Mouse (Mus musculus) liver, embryonic 13.5 days (tissue): ENCODE measurements around the gene Rgs12. TPM values are rescaled to one million over a fixed set of nuclear protein-coding genes. Genes with fewer than 3 reads are reported as not detected.

Experiments
- ATAC-seq: fragments of 200-750 bp; cut with Nextera tagmentation; 2 replicates; pipeline ENCODE4 v1.8.0; 2017; ENCODE audit warnings: low read depth, mild to moderate bottlenecking, moderate number of reproducible peaks, moderate library complexity
- DNase-seq: peaks from one replicate; pipeline ENCODE4 v3.0.0; 2022
- H3K27ac ChIP-seq: fragments of 300-500 bp; sonication (generic); 2 replicates; pipeline ENCODE4 v1.5.1; 2015; ENCODE audit warnings: moderate library complexity, mild to moderate bottlenecking, inconsistent platforms
- H3K27me3 ChIP-seq: fragments of 300-500 bp; sonication (generic); 2 replicates; pipeline ENCODE4 v1.6.1; 2015; ENCODE audit warnings: mild to moderate bottlenecking, inconsistent platforms
- H3K36me3 ChIP-seq: fragments of 300-500 bp; sonication (generic); 2 replicates; pipeline ENCODE4 v1.6.1; 2015; ENCODE audit warnings: mild to moderate bottlenecking, inconsistent platforms
- H3K4me1 ChIP-seq: fragments of 300-500 bp; sonication (generic); replicated peaks from 2 replicates; pipeline ENCODE4 v1.6.1; 2015; ENCODE audit warnings: inconsistent platforms
- H3K4me2 ChIP-seq: fragments of 300-500 bp; sonication (generic); 2 replicates; pipeline ENCODE4 v1.6.1; 2015; ENCODE audit warnings: inconsistent platforms, mild to moderate bottlenecking, moderate library complexity
- H3K4me3 ChIP-seq: fragments of 300-500 bp; sonication (generic); replicated peaks from 2 replicates; pipeline ENCODE4 v1.5.1; 2015; ENCODE audit warnings: mild to moderate bottlenecking, inconsistent platforms
- H3K9ac ChIP-seq: fragments of 300-500 bp; sonication (generic); 2 replicates; pipeline ENCODE4 v1.6.1; 2015; ENCODE audit warnings: mild to moderate bottlenecking, inconsistent platforms
- H3K9me3 ChIP-seq: fragments of 300-500 bp; sonication (generic); replicated peaks from 2 replicates; pipeline ENCODE4 v1.6.1; 2016; ENCODE audit warnings: inconsistent platforms
- WGBS: fragments of 180-500 bp; shearing (Covaris S2); methylation state at CpG from one replicate; pipeline ENCODE4 v1.1.7; 2015; ENCODE audit not compliant: insufficient replicate concordance; 5-methylcytosine and 5-hydroxymethylcytosine counted together
- polyA plus RNA-seq: library from polyadenylated mRNA; unstranded; fragments of >200 nt; fragmentation: Nextera tagmentation; extraction: Ambion mirVana; gene quantifications from 2 replicates; pipeline ENCODE4 v1.2.1, GENCODE M21; 2015

Rgs12 gene
- polyA plus RNA-seq, 1 experiment from 2014 or later = 21.7 TPM

DNA sequence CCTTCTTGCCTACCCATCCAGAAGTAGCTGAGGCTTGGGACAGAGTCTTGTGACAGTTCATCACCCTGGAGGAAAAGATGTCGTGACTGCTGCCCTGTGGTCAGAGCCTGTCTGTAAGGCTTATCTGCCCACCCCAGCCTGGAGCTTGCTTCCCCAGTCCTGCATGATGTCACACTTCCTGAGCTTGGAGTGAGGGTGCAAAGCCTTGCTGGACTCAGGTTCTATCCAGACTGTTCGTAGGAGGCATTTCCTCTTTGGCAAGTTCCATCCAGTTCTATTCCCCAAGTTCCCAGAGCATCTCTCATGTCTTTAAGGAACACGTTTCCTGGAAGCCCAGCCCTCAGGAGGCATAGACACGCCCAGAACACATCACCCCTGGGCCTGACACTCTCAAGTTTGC is 86.5 kb downstream of the Rgs12 start:
- H3K27me3 ChIP-seq = no peaks in the 10 kb centered on the region; the same call in 1 of the 2 replicates
- H3K9me3 ChIP-seq = no peaks in the 10 kb centered on the region
- ATAC-seq = peak; percentile 68
- H3K9ac ChIP-seq = peak overlapping the region; percentile 44; the same call in 1 of the 2 replicates
- 12% methylated on average over 4 of the region's 4 CpGs for WGBS
- peak; percentile 69 for DNase-seq
- no peak overlapping the region for H3K4me2 ChIP-seq
- H3K4me1 ChIP-seq = peaks cover 74% of the 10 kb centered on the region
- H3K36me3 ChIP-seq = peaks cover 37% of the 10 kb centered on the region
- no peak overlapping the region for H3K4me3 ChIP-seq
- peak overlapping the region; percentile 72 for H3K27ac ChIP-seq

GRCm38 (mm10) chr5:35037438-35037837 is 88.2 kb downstream of the Rgs12 start:
- H3K4me1 ChIP-seq = peaks cover 77% of the 10 kb centered on the region
- H3K27ac ChIP-seq = no peak overlapping the region
- no peak overlapping the region for H3K9ac ChIP-seq

DNA sequence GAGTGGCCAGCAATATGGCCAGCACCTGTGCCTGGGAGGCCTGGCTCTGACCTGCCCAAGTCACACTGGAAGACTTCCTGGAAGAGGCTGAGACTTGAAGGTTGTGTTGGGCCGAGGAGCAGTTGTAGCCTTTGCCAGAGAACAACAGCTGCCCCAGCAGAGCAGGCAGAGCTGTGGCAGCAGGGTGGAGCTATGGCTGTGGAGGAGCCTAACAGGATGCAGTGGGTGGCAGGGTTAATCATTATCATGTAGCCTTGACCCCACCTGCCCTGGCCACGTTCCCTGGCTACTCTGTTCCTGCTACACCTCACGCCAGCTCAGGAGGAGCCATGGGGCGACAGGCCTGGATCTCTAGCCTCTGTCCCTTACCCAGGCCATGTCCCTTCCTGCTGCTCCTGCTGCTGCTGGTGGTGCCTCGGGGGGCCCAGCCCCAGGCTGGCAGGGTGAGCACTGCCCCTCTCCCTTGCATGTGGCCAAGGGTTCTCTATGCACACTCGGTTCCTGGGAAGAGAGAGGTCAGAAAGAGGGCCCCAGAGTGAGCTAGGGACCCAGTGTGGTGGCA is 92.1 kb downstream of the Rgs12 start, which contains the start of gene Hgfac:
TSS of gene Hgfac (plus strand) at position 242 of the 562 bp plus-strand sequence.
- peak within 1 kb of the TSS; percentile 50 for H3K4me2 ChIP-seq
- no peaks in the 10 kb centered on the region; the same call in 1 of the 2 replicates for H3K27me3 ChIP-seq
- ATAC-seq = peak; percentile 72
- WGBS = 35% methylated on average over 6 of the region's 6 CpGs
- H3K36me3 ChIP-seq = peaks cover 10% of the 10 kb centered on the region; the same call in 1 of the 2 replicates
- H3K4me3 ChIP-seq = peak within 1 kb of the TSS; percentile 40
- no peaks in the 10 kb centered on the region for H3K9me3 ChIP-seq
- peaks cover 50% of the 10 kb centered on the region for H3K4me1 ChIP-seq
- DNase-seq = no peak
- H3K9ac ChIP-seq = peak within 1 kb of the TSS; percentile 59
- peak within 1 kb of the TSS; percentile 76 for H3K27ac ChIP-seq

More at GRCm38 (mm10) chr5:35037438-35037837, 88.2 kb downstream of the Rgs12 start:
- H3K9me3 ChIP-seq = no peaks in the 10 kb centered on the region
- peaks cover 20% of the 10 kb centered on the region for H3K36me3 ChIP-seq
- no peak overlapping the region for H3K4me2 ChIP-seq
- ATAC-seq (no peak), DNase-seq (no peak)
- no peak overlapping the region for H3K4me3 ChIP-seq
- no peaks in the 10 kb centered on the region; the same call in 1 of the 2 replicates for H3K27me3 ChIP-seq

GRCm38 (mm10) chr5:35042431-35043109 is 93.3 kb downstream of the Rgs12 start:
- no peaks in the 10 kb centered on the region for H3K9me3 ChIP-seq
- H3K4me2 ChIP-seq = peak overlapping the region; percentile 50
- WGBS = 31% methylated on average over 10 of the region's 10 CpGs
- peak overlapping the region; percentile 76 for H3K27ac ChIP-seq
- H3K4me3 ChIP-seq = peak overlapping the region; percentile 40
- H3K27me3 ChIP-seq = peaks cover 5% of the 10 kb centered on the region; the same call in 1 of the 2 replicates
- H3K36me3 ChIP-seq = peaks cover 10% of the 10 kb centered on the region; the same call in 1 of the 2 replicates
- H3K4me1 ChIP-seq = peaks cover 46% of the 10 kb centered on the region
- 0 out of 2 replicates have a peak, but pooled peaks have one; percentile 0 for ATAC-seq
- peak overlapping the region; percentile 59; the same call in 1 of the 2 replicates for H3K9ac ChIP-seq
- no peak for DNase-seq

GRCm38 (mm10) chr5:35043110-35043451 is 93.8 kb downstream of the Rgs12 start:
- DNase-seq (peak; percentile 66), ATAC-seq (peak; percentile 56)
- Histone ChIP-seq H3K4me2 (peak overlapping the region; percentile 50), H3K4me3 (peak overlapping the region; percentile 40; the same call in 1 of the 2 replicates), H3K36me3 (peaks cover 10% of the 10 kb centered on the region; the same call in 1 of the 2 replicates), H3K9me3 (no peaks in the 10 kb centered on the region), H3K9ac (no peak overlapping the region), H3K27me3 (peaks cover 5% of the 10 kb centered on the region; the same call in 1 of the 2 replicates), H3K4me1 (peaks cover 41% of the 10 kb centered on the region), H3K27ac (no peak overlapping the region)
- WGBS = 3% methylated on average over 1 of the region's 1 CpGs

DNA sequence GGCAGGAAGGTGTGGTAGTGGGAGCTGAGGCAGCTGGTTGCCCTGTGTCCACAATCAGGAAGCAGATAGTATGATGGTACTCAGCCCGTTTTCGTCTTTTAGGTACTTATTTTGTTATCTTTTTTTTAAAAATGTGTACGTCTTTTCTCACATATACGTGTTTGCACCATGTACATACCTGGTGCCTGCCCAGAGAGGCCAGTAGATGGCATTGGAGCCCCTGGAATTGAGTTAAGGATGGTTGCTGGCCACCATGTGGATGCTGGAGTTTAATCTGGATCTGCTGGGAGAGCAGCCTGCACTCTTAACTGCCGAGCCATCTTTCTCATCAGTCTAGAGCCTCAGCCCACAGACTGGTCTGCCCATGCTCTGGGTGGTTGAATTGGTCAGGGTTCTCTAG is 101.3 kb downstream of the Rgs12 start:
- 48% methylated on average over 5 of the region's 5 CpGs for WGBS
- H3K9ac ChIP-seq = no peak overlapping the region
- DNase-seq (no peak), ATAC-seq (no peak)
- H3K9me3 ChIP-seq = no peaks in the 10 kb centered on the region
- no peak overlapping the region for H3K27ac ChIP-seq
- 0 out of 2 replicates have a peak, but pooled peaks cover 4% of the 10 kb centered on the region for H3K4me1 ChIP-seq
- no peak overlapping the region for H3K4me3 ChIP-seq
- H3K36me3 ChIP-seq = peaks cover 4% of the 10 kb centered on the region; the same call in 1 of the 2 replicates
- H3K27me3 ChIP-seq = peaks cover 37% of the 10 kb centered on the region
- H3K4me2 ChIP-seq = no peak overlapping the region

DNA sequence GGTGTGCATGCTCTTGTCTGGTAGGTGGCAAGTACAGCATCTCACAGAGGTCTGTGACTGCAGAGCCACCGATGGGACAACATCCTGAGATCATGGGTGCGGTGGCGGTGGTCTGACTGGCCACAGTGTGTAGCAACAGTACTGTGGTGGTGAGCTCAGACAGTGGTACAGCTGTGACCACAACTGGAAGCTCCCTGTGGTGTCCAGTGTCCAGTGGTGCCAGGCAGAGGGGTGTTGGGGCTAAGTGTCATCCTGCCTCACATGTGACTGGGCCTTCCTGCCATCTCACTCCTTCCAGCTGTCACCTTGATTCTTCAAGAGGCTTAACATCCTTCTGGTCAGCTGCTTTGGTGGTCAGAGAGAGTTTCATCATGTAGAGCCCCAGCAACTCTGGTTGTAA is 105.4 kb downstream of the Rgs12 start:
- Histone ChIP-seq H3K4me1 (peaks cover 11% of the 10 kb centered on the region; the same call in 1 of the 2 replicates), H3K27ac (no peak overlapping the region), H3K4me2 (no peak overlapping the region), H3K36me3 (no peaks in the 10 kb centered on the region), H3K9ac (no peak overlapping the region), H3K4me3 (no peak overlapping the region), H3K9me3 (no peaks in the 10 kb centered on the region), H3K27me3 (peaks cover 65% of the 10 kb centered on the region)
- ATAC-seq (no peak; the same call in 1 of the 2 replicates), DNase-seq (no peak)
- 63% methylated on average over 3 of the region's 3 CpGs for WGBS

GRCm38 (mm10) chr5:35055076-35055475 is 105.8 kb downstream of the Rgs12 start:
- H3K4me1 ChIP-seq = peaks cover 11% of the 10 kb centered on the region; the same call in 1 of the 2 replicates
- no peak overlapping the region for H3K27ac ChIP-seq
- H3K9me3 ChIP-seq = no peaks in the 10 kb centered on the region
- DNase-seq (no peak), ATAC-seq (no peak)
- no peak overlapping the region for H3K9ac ChIP-seq
- peaks cover 69% of the 10 kb centered on the region for H3K27me3 ChIP-seq
- H3K4me2 ChIP-seq = no peak overlapping the region
- H3K4me3 ChIP-seq = no peak overlapping the region
- H3K36me3 ChIP-seq = no peaks in the 10 kb centered on the region
- WGBS = 57% methylated on average over 12 of the region's 12 CpGs

DNA sequence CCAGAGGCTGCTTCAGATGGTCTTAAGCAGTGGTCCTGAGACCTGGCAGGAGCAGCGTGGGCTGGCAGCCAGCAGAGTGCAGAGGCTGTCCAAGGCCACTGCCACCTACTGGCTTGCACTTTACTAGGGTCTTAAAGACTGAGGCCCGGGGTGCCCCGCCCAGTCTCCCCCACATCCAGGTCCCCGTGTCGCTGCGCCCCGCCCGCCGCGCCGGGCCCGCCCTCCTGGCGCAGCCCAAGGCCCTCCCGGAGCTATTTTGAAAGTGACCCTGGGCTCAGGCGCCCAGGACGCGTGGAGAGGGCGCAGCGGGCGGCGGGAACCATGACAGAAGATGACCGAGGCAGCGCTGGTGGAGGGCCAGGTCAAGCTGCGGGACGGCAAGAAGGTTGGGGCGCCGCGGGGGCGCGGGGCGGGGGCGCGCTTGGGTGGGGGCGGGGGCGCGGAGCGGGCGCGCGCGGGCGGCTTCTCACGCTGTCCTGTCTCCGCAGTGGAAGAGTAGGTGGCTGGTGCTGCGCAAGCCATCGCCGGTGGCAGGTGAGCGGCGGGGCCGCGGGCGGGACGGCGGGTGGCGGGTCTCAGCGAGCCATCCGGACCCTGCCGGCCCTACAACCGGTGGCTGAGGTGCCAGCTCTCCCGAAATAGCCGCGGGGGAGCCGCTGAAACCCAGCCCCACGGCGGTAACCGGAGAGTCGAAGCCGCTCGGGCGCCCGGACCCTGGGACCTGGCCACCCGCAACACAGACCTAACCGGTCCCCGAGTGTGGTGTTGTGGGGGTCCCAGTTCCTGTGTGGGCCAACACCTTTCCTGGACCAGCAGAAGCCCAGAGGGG is 107.6 kb downstream of the Rgs12 start, which contains the start of gene Dok7:
TSS of gene Dok7 (plus strand) at position 163 of the 829 bp plus-strand sequence.
- Histone ChIP-seq H3K4me3 (peak within 1 kb of the TSS; percentile 52), H3K36me3 (no peaks in the 10 kb centered on the region), H3K27me3 (peaks cover 71% of the 10 kb centered on the region), H3K4me1 (peaks cover 11% of the 10 kb centered on the region; the same call in 1 of the 2 replicates), H3K9me3 (no peaks in the 10 kb centered on the region), H3K27ac (no peak within 1 kb of the TSS), H3K4me2 (peak within 1 kb of the TSS; percentile 68), H3K9ac (peak within 1 kb of the TSS; percentile 39)
- ATAC-seq (no peak), DNase-seq (no peak)
- WGBS = 2% methylated on average over 66 of the region's 74 CpGs

- no peak for ATAC-seq
- no peak for DNase-seq
- Histone ChIP-seq H3K27ac (no peak overlapping the region), H3K36me3 (no peaks in the 10 kb centered on the region), H3K4me2 (peak overlapping the region; percentile 68), H3K27me3 (peaks cover 68% of the 10 kb centered on the region), H3K4me1 (peaks cover 11% of the 10 kb centered on the region; the same call in 1 of the 2 replicates), H3K9ac (no peak overlapping the region), H3K4me3 (peak overlapping the region; percentile 52), H3K9me3 (no peaks in the 10 kb centered on the region)
- WGBS = 24% methylated on average over 4 of the region's 4 CpGs
Measured at GRCm38 (mm10) chr5:35057582-35057981, 108.3 kb downstream of the Rgs12 start.

DNA sequence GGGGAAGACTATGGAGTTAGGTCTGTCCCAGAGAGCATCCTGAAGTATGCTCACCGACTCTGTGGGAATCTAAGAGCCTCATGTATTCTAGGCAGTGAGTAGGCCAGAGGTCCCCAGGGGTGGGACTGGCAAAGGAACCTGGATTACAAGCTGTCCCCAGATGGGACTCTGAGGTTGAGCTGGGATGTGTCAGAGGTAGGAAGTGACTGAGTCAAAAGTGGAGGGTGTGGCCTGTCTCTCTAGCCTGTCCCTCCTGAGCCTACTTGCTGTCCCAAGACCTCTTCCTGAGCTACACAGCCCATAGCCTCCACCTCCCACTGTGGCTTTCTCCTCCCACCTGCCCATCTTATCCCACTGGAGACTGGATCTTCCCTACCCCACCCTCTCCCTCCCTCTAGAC is 109.0 kb downstream of the Rgs12 start:
- peaks cover 68% of the 10 kb centered on the region for H3K27me3 ChIP-seq
- no peaks in the 10 kb centered on the region for H3K9me3 ChIP-seq
- no peak for DNase-seq
- 54% methylated on average over 1 of the region's 1 CpGs for WGBS
- no peak overlapping the region for H3K4me3 ChIP-seq
- H3K9ac ChIP-seq = no peak overlapping the region
- peaks cover 11% of the 10 kb centered on the region; the same call in 1 of the 2 replicates for H3K4me1 ChIP-seq
- no peak overlapping the region for H3K27ac ChIP-seq
- H3K4me2 ChIP-seq = no peak overlapping the region
- no peaks in the 10 kb centered on the region for H3K36me3 ChIP-seq
- ATAC-seq = no peak
